In genomic region chr1:188725122-188725995, GRCm38 (mm10) we compare ENCODE assay signal across 21 mouse cellular contexts.
DNase-seq lines count a peak whose midpoint lies in the region; ATAC-seq lines count a peak whose summit lies in the region.
"Had no signal": no experiment of that assay in that cellular context is flagged by ENCODE, and none has a peak within 500 bp of the region (broad histone marks: within the 10 kb centered on the region; RNA-seq: fewer than 3 reads in every experiment).

No protein-coding gene starts in this region.

- no peaks in the 10 kb centered on the region for H3K36me3 ChIP-seq in forebrain, embryonic 12.5 days (replicated peaks)
- H3K36me3 ChIP-seq in forebrain, embryonic 10.5 days (replicated peaks) = no peaks in the 10 kb centered on the region
- no peaks in the 10 kb centered on the region for H3K36me3 ChIP-seq in midbrain, embryonic 13.5 days
- no peaks in the 10 kb centered on the region for H3K36me3 ChIP-seq in midbrain, embryonic 11.5 days (ENCODE audit: control insufficient read depth, insufficient read depth, low read length)
- H3K36me3 ChIP-seq in limb, embryonic 12.5 days = no peaks in the 10 kb centered on the region

- peaks cover 16% of the 10 kb centered on the region for H3K4me1 ChIP-seq in forebrain, embryonic 12.5 days
- H3K4me1 ChIP-seq in forebrain, embryonic 10.5 days = peaks cover 6% of the 10 kb centered on the region; the same call in 1 of the 2 replicates
- peaks cover 35% of the 10 kb centered on the region for H3K4me1 ChIP-seq in midbrain, embryonic 13.5 days (replicated peaks)
- H3K4me1 ChIP-seq in midbrain, embryonic 11.5 days (ENCODE audit: control insufficient read depth, insufficient read depth, low read length) = peaks cover 2% of the 10 kb centered on the region; the same call in 1 of the 2 replicates
- peaks cover 24% of the 10 kb centered on the region for H3K4me1 ChIP-seq in limb, embryonic 12.5 days (replicated peaks)
- H3K4me1 ChIP-seq: megakaryocyte, embryonic 14.5 days had no signal

- H3K9me3 ChIP-seq in forebrain, embryonic 12.5 days = no peaks in the 10 kb centered on the region
- no peaks in the 10 kb centered on the region for H3K9me3 ChIP-seq in forebrain, embryonic 10.5 days
- no peaks in the 10 kb centered on the region for H3K9me3 ChIP-seq in midbrain, embryonic 13.5 days
- no peaks in the 10 kb centered on the region for H3K9me3 ChIP-seq in midbrain, embryonic 11.5 days (ENCODE audit: control insufficient read depth, low read length)
- no peaks in the 10 kb centered on the region for H3K9me3 ChIP-seq in limb, embryonic 12.5 days

- WGBS in forebrain, embryonic 12.5 days = 65% methylated on average over 17 of the region's 17 CpGs
- 78% methylated on average over 17 of the region's 17 CpGs for WGBS in forebrain, embryonic 10.5 days
- WGBS in midbrain, embryonic 13.5 days = 49% methylated on average over 17 of the region's 17 CpGs
- 74% methylated on average over 17 of the region's 17 CpGs for WGBS in midbrain, embryonic 11.5 days
- 50% methylated on average over 17 of the region's 17 CpGs for WGBS in limb, embryonic 12.5 days

- no peak for ATAC-seq in forebrain, embryonic 12.5 days (ENCODE audit: low FRiP score)
- ATAC-seq in midbrain, embryonic 13.5 days = no peak
- ATAC-seq in midbrain, embryonic 11.5 days (ENCODE audit: low FRiP score) = no peak
- ATAC-seq in limb, embryonic 12.5 days (ENCODE audit: insufficient number of reproducible peaks, insufficient read depth, low FRiP score, low TSS enrichment, low read depth) = no peak
- ATAC-seq: liver, postnatal 0 days had no signal

- H3K27ac ChIP-seq in forebrain, embryonic 12.5 days = no peak overlapping the region
- no peak overlapping the region for H3K27ac ChIP-seq in forebrain, embryonic 10.5 days
- H3K27ac ChIP-seq in midbrain, embryonic 13.5 days = no peak overlapping the region; the same call in 1 of the 2 replicates
- no peak overlapping the region for H3K27ac ChIP-seq in midbrain, embryonic 11.5 days (ENCODE audit: low read depth, low read length)
- no peak overlapping the region for H3K27ac ChIP-seq in limb, embryonic 12.5 days

- H3K4me3 ChIP-seq in forebrain, embryonic 12.5 days (replicated peaks) = no peak overlapping the region
- no peak overlapping the region for H3K4me3 ChIP-seq in forebrain, embryonic 10.5 days
- no peak overlapping the region for H3K4me3 ChIP-seq in midbrain, embryonic 13.5 days (replicated peaks)
- H3K4me3 ChIP-seq in midbrain, embryonic 11.5 days (ENCODE audit: low read depth, low read length) = no peak overlapping the region
- H3K4me3 ChIP-seq in limb, embryonic 12.5 days (replicated peaks) = no peak overlapping the region
- H3K4me3 ChIP-seq: megakaryocyte, embryonic 14.5 days; myocyte had no signal

- no peaks in the 10 kb centered on the region for H3K27me3 ChIP-seq in forebrain, embryonic 12.5 days
- H3K27me3 ChIP-seq in forebrain, embryonic 10.5 days (ENCODE audit: poor library complexity, severe bottlenecking) = no peaks in the 10 kb centered on the region
- no peaks in the 10 kb centered on the region for H3K27me3 ChIP-seq in midbrain, embryonic 13.5 days
- H3K27me3 ChIP-seq in midbrain, embryonic 11.5 days (ENCODE audit: control insufficient read depth, insufficient read depth, low read length) = no peaks in the 10 kb centered on the region
- H3K27me3 ChIP-seq in limb, embryonic 12.5 days = peaks cover 23% of the 10 kb centered on the region
- H3K27me3 ChIP-seq: megakaryocyte, embryonic 14.5 days had no signal

- no peak for DNase-seq in forebrain, embryonic 10.5 days (ENCODE audit: extremely low spot score, low spot score)
- DNase-seq in midbrain, embryonic 11.5 days (ENCODE audit: low spot score, missing footprints) = no peak
- DNase-seq in adrenal gland, adult 8-10 months = no peak
- no peak for DNase-seq in right cerebral cortex, adult 2 months (ENCODE audit: low spot score in 2 of 2)
- DNase-seq: adrenal gland, postnatal 10 days; cerebellum, adult 8-10 months; gastrocnemius, postnatal 25 days; heart, postnatal 10 days; kidney, adult 9 months; kidney, postnatal 36 days; layer of hippocampus, adult 9-11 months; liver; liver, postnatal 0 days; lung, postnatal 14 days; right cerebral cortex, postnatal 25 days; thymus, postnatal 36 days had no signal

- H3K9ac ChIP-seq in forebrain, embryonic 12.5 days = no peak overlapping the region
- H3K9ac ChIP-seq in midbrain, embryonic 13.5 days (replicated peaks) = no peak overlapping the region
- no peak overlapping the region for H3K9ac ChIP-seq in midbrain, embryonic 11.5 days (ENCODE audit: low read length)
- H3K9ac ChIP-seq in limb, embryonic 12.5 days (replicated peaks) = no peak overlapping the region
- H3K9ac ChIP-seq: liver, postnatal 0 days had no signal

- 0 out of 2 replicates have a peak overlapping the region, but pooled peaks have one; percentile 6 for H3K4me2 ChIP-seq in forebrain, embryonic 12.5 days
- peak overlapping the region; percentile 12; the same call in 1 of the 2 replicates for H3K4me2 ChIP-seq in midbrain, embryonic 13.5 days (replicated peaks)
- H3K4me2 ChIP-seq in midbrain, embryonic 11.5 days = no peak overlapping the region
- H3K4me2 ChIP-seq in limb, embryonic 12.5 days = peak overlapping the region; percentile 27; the same call in 1 of the 2 replicates
